ENCODE assay signal across 19 mouse cellular contexts in the genomic region with DNA sequence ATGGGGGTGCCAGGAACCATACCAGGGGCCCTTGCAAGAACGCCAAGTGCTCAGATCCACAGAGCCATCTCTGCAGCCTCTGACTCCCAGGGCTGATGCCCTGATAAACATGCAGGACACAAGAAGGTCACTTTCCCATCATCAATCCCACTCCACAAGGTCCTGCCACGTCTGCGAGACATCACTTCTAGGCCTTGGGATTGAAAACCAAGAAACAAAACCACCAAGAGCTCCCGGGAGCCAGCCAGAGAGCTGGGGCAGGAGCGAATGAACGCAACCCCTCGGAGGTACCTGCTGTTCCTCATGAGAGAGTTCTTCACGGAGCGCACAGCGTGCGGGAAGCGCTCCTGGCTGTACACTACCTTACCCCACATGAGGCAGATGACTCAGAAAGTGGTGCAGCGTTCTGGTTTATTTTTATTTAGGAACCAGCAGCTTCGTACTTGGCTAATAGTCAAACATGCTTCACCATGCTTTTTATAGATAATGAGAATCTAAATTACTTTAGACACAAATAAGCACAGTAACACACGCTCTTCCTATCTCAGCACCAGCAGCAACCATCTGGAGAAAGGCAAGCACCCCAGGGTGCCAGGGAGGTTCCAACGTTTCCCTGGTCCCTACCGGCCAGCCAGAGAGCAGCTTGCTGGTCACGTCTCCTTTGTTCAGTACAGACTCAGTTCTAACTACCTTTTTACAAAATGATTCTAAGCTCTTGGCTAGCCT. TPM values are rescaled to one million over a fixed set of nuclear protein-coding genes. Genes with fewer than 3 reads are reported as not detected.
A peak's percentile ranks its signal among the peaks of the same experiment; 100 is the strongest.
DNase-seq lines count a peak whose midpoint lies in the region; ATAC-seq and TF ChIP-seq lines count a peak whose summit lies in the region.
"Had no signal": no experiment of that assay in that cellular context is flagged by ENCODE, and none has a peak within 500 bp of the region (broad histone marks: within the 10 kb centered on the region; RNA-seq: fewer than 3 reads in every experiment).

No protein-coding gene starts in this region.

- peak overlapping the region; percentile 15; the same call in 1 of the 2 replicates for H3K27ac ChIP-seq in left cerebral cortex, adult 2 months
- H3K27ac ChIP-seq in olfactory bulb, adult 2 months (ENCODE audit: insufficient read depth, low read depth, low read length): peak overlapping the region; percentile 77
- H3K27ac ChIP-seq in forebrain, embryonic 13.5 days: no peak overlapping the region
- H3K27ac ChIP-seq: embryonic facial prominence, embryonic 10.5 days; hindbrain, embryonic 14.5 days; kidney, embryonic 15.5 days; limb, embryonic 12.5 days; liver, embryonic 12.5 days; midbrain, embryonic 10.5 days had no signal

- TF ChIP-seq CTCF in left cerebral cortex, adult 2 months (IDR thresholded peaks at IDR 0.05): no peak
- TF ChIP-seq CTCF in olfactory bulb, adult 2 months (IDR thresholded peaks at IDR 0.05; ENCODE audit: insufficient read depth, low read depth, low read length): no peak

- peaks cover 43% of the 10 kb centered on the region for H3K4me1 ChIP-seq in olfactory bulb, adult 2 months (ENCODE audit: control insufficient read depth, insufficient read depth, low read length)
- H3K4me1 ChIP-seq in forebrain, embryonic 13.5 days: 0 out of 2 replicates have a peak, but pooled peaks cover 2% of the 10 kb centered on the region
- H3K4me1 ChIP-seq: embryonic facial prominence, embryonic 10.5 days; kidney, embryonic 15.5 days; limb, embryonic 12.5 days; liver, embryonic 12.5 days; midbrain, embryonic 10.5 days had no signal

- DNase-seq in left cerebral cortex, adult 2 months (ENCODE audit: extremely low spot score in 1 of 2, low spot score in 2 of 2): peak in 1 of 2 experiments; percentile 32
- no peak for DNase-seq in left cerebral cortex, adult 11 months (ENCODE audit: low spot score)
- DNase-seq in cerebellum, adult 11-12 months: peak; percentile 86
- DNase-seq in cerebellum, adult 9-10 months: peak; percentile 90
- no peak for DNase-seq in retina, postnatal 1 day
- DNase-seq: heart, postnatal 14 days; lung, adult 2 months; spleen, adult 18-20 months; thymus, adult 2 months had no signal

- no peak overlapping the region for H3K4me2 ChIP-seq in forebrain, embryonic 13.5 days
- H3K4me2 ChIP-seq: heart, embryonic 11.5 days; hindbrain, embryonic 14.5 days; kidney, embryonic 15.5 days; limb, embryonic 12.5 days; liver, embryonic 12.5 days had no signal

- no peak overlapping the region for H3K4me3 ChIP-seq in left cerebral cortex, adult 2 months
- no peak overlapping the region for H3K4me3 ChIP-seq in olfactory bulb, adult 2 months (ENCODE audit: insufficient read depth, low read depth, low read length)
- H3K4me3 ChIP-seq in forebrain, embryonic 13.5 days: no peak overlapping the region
- H3K4me3 ChIP-seq: embryonic facial prominence, embryonic 10.5 days; kidney, embryonic 15.5 days; limb, embryonic 12.5 days; liver, embryonic 12.5 days; midbrain, embryonic 10.5 days had no signal

- H3K36me3 ChIP-seq in forebrain, embryonic 13.5 days (ENCODE audit: poor library complexity, severe bottlenecking): peaks cover 21% of the 10 kb centered on the region

- H3K9me3 ChIP-seq in forebrain, embryonic 13.5 days (replicated peaks): no peaks in the 10 kb centered on the region
- H3K9me3 ChIP-seq: embryonic facial prominence, embryonic 10.5 days; kidney, embryonic 15.5 days; limb, embryonic 12.5 days; liver, embryonic 12.5 days; midbrain, embryonic 10.5 days had no signal

- no peaks in the 10 kb centered on the region for H3K27me3 ChIP-seq in forebrain, embryonic 13.5 days
- H3K27me3 ChIP-seq: kidney, embryonic 15.5 days; limb, embryonic 12.5 days; liver, embryonic 12.5 days had no signal

- 40% methylated on average over 18 of the region's 18 CpGs for WGBS in olfactory bulb, adult 2 months
- WGBS in forebrain, embryonic 13.5 days: 86% methylated on average over 18 of the region's 18 CpGs

- ATAC-seq in forebrain, embryonic 13.5 days: no peak
- ATAC-seq: intestine, embryonic 16.5 days; liver, embryonic 12.5 days had no signal

- H3K9ac ChIP-seq in forebrain, embryonic 13.5 days: no peak overlapping the region
- H3K9ac ChIP-seq: hindbrain, embryonic 14.5 days; kidney, embryonic 15.5 days; limb, embryonic 12.5 days; liver, embryonic 12.5 days had no signal

- intact Hi-C loops in left cerebral cortex, adult 2 months (cut with DNase I): no loop called here

- no peak for TF ChIP-seq POLR2A in olfactory bulb, adult 2 months (IDR thresholded peaks at IDR 0.05; ENCODE audit: insufficient read depth, low read depth, low read length)

RNA-seq across cellular contexts. Expression of gene Lnx2, which starts 53.0 kb away (rescaled TPM):
- total RNA-seq in left cerebral cortex, adult 2 months (2021): 1 to 10 TPM; 5.8 to 6.3 TPM
- not detected in 2 replicates for polyA plus RNA-seq in olfactory bulb, adult 2 months (2012; ENCODE audit: insufficient read depth, insufficient read length, low replicate concordance, missing spikeins)
- 4.7 and 5.6 TPM in 2 replicates for polyA plus RNA-seq in forebrain, embryonic 13.5 days (2015; fragmentation: Nextera tagmentation; extraction: Ambion mirVana)

RNA-seq across cellular contexts. Expression of gene Polr1d, which starts 53.4 kb away (rescaled TPM):
- total RNA-seq in left cerebral cortex, adult 2 months (2021): 10 to 100 TPM; 66.8 to 67.0 TPM
- polyA plus RNA-seq in olfactory bulb, adult 2 months (2012; ENCODE audit: insufficient read depth, insufficient read length, low replicate concordance, missing spikeins): not detected in 2 replicates
- 105 and 118 TPM in 2 replicates for polyA plus RNA-seq in forebrain, embryonic 13.5 days (2015; fragmentation: Nextera tagmentation; extraction: Ambion mirVana)

RNA-seq across cellular contexts. Expression of gene Mtif3, which starts 59.8 kb away (rescaled TPM):
- total RNA-seq in left cerebral cortex, adult 2 months (2021): 10 to 100 TPM; 18.1 to 24.9 TPM
- 144 TPM in 1 of 2 replicates, not detected in the other for polyA plus RNA-seq in olfactory bulb, adult 2 months (2012; ENCODE audit: insufficient read depth, insufficient read length, low replicate concordance, missing spikeins)
- polyA plus RNA-seq in forebrain, embryonic 13.5 days (2015; fragmentation: Nextera tagmentation; extraction: Ambion mirVana): 23.4 and 23.9 TPM in 2 replicates

Comparison
In these comparisons a context has a peak if more than half of its experiments do, and no peak if none do; other contexts are left out.
1. DNase-seq: peak in cerebellum, adult 11-12 months (single experiment) and cerebellum, adult 9-10 months (single experiment); none in left cerebral cortex, adult 11 months (single experiment) and retina, postnatal 1 day (single experiment).